Mouse (Mus musculus) liver, adult 2 months (tissue): ENCODE measurements at regions not wholly inside any gene's neighbourhood (a gene's known extent, or its start where the extent isn't known, plus 50 kb on each side); places are given as distances from the start of the nearest gene placed in this dataset.

Experiments used
- CTCF ChIP-seq: fragments of 200-500 bp; IDR thresholded peaks from 2 replicates; pipeline ENCODE4 v1.5.1; 2011; ENCODE audit warnings: low read depth, low read length, control low read depth
- POLR2A ChIP-seq: fragments of 200-500 bp; IDR thresholded peaks from 2 replicates; pipeline ENCODE4 v1.6.1; 2011; ENCODE audit warnings: low read length, control low read depth; ENCODE audit not compliant: insufficient read depth; ENCODE audit errors: extremely low read depth

- TF ChIP-seq CTCF (no peak), POLR2A (no peak)
Measured at GRCm38 (mm10) chr11:56349766-56350165, 309.0 kb upstream of the Nmur2 start.
